Mouse (Mus musculus) c-Kit-positive CD71-negative TER-119-negative erythroid progenitor cells, embryonic 14.5 days (primary cell): Measurements from ENCODE around the gene B3galt5.

Experiments used
- DNase-seq: peaks from one replicate; pipeline ENCODE4 v3.0.0-alpha.2; 2013; ENCODE audit warnings: low read depth

Gene B3galt5

DNA sequence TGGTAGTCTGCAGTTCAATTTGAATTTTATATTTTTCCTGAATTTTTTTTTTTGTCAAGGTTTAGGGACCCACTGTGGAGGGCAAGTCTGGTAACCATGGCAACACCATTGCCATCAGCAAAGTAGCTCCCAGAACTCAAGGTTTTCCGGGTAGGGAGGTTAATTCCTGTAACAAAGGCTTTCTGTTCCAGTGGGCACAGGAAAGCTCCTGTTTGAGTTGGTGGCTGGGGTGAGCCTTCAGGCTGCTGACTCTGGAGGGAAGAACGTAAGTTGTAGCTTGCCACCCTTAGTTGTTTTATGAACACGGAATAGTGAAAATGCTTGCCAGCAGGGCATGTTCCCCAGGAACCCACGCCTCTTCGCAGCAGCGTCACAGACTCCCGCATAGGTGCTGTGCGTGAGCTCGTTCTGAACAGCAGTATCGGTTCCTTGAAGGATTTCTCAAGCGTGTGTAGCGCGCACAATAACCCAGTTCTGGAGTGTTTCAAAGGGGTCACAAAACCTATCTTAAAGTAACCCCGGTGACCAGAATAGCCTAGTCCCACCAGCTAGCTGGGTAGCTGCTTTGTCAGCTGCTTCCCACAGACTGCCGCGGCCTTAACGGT, at the start of gene B3galt5:
Gene B3galt5 (plus strand): TSS at position 436 of the 605 bp plus-strand sequence.
- DNase-seq = no peak

DNA sequence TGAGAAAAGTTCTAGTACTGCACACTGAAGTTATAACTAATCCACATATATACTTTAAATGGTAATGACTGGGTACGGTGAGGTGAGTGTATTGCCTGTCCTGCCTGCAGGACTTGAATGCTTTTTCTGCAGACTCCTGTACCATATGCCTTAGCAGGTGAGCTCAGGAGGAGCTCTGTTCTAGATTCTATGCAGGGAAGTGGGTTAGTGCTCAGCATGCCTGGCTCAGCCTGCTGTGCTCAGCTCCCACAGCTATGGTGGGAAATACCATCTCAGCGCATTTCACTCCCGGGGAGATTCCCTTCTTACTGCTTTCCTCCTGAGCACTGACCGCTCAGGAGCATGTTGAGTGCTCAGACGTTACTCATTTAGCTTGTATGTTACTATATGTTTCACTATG, 48.0 kb upstream of the B3galt5 start:
- DNase-seq = no peak

DNA sequence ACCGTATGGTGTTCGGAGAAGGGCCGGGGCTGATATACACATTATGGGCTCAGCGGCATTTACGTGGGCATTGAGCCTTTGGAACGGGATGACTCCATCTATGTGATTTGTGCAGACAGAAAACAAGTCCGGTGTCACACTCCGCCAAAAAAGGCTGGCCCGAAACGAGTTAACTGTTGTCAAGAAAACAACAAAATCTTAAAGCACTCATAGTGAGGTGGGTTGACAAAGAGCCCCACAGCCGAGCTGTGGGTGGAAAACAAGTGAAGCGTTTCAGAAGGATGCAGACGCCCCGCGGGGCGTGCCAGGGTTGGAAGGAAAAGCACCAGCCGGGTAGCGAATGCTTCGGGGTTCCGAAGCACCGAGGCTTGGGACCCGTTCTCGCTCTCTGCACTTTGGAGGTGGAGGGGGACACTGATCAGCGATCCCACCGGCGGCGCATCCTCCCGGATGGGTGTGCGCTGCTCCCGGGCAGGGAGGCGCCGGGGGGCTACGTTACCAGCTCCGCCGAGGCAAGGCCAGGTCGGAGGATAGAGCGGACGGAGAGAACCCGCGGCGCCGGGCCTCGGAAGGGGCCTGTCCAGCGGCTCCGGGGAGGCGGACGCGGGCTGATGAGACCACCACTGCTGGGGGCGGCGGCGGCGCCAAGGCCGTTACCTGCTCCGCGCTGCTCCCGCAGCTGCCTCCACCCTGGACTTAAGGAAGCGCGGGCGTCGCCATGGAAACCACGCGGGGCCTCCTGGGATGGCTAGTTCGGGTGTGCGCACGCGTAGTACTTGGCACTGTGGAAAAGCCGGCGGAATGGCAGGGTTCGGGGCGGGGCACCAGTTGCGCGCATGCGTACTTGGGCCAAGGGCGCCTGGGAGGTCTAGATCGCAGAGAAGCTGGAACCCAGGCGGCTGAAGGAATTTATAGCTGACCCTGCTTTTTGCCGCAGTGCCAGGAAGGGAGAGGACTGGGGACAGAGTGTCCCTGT, 43.8 kb upstream of the B3galt5 start, which contains the start of gene Lca5l:
Gene Lca5l (minus strand): TSS at position 741 of the 976 bp plus-strand sequence.
- DNase-seq = peak; percentile 97

DNA sequence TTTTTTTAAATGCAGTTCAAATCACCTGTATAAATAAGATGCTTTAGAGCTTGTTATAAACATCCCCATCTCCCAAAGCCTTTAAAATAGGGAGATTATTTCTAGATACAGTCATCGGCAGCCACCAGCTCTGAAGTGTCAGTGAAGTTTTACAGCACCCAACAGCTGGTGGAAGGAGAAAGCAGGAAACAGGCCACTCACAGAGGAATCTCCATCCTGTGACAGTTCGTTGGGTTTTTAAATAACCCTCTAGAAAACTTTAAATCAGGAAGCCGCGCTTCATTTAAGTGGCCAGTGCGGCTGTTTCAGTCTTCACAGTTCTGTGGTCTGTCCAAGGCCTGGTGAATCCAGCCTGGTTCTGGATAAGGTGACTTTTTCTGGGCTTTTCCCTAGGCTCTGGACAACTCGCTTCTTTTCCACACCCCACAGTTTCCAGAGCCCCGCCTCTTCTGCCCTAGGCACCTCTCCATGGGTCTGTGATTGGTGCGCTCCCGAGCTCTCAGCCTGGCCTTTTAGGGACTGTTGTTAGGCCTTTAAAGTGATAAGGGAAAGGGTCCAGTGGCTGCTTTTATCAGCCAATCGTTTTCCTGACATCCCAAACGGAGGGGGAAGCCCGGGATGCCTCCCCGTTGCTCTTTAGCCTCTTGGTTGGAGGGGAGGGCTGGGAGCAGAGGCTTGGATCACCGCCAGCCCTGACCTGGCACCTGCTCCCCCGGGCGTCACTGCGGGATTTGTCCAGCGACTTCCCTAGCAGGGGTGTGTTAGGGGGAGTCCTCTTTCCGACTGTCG, 35.5 kb upstream of the B3galt5 start, which contains the start of gene Sh3bgr:
Gene Sh3bgr (plus strand): TSS at position 538 of the 789 bp plus-strand sequence.
- no peak for DNase-seq

DNA sequence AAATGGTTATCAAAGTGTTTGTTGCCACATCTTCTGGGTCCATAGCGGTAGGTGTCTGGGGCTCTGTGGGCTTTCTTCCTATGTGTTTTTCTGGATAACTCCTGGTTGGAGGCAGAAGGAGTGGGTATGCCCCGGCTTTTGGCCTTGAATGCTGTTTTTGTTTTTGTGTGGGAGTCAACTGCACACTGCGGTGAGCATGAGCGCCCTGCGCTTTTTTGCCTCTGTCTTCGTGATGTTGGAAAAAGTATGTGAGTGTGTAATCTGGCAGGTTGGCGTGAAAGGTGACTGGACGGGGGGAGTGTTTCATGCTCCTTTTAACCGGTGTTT, 34.9 kb upstream of the B3galt5 start:
- DNase-seq = no peak

DNA sequence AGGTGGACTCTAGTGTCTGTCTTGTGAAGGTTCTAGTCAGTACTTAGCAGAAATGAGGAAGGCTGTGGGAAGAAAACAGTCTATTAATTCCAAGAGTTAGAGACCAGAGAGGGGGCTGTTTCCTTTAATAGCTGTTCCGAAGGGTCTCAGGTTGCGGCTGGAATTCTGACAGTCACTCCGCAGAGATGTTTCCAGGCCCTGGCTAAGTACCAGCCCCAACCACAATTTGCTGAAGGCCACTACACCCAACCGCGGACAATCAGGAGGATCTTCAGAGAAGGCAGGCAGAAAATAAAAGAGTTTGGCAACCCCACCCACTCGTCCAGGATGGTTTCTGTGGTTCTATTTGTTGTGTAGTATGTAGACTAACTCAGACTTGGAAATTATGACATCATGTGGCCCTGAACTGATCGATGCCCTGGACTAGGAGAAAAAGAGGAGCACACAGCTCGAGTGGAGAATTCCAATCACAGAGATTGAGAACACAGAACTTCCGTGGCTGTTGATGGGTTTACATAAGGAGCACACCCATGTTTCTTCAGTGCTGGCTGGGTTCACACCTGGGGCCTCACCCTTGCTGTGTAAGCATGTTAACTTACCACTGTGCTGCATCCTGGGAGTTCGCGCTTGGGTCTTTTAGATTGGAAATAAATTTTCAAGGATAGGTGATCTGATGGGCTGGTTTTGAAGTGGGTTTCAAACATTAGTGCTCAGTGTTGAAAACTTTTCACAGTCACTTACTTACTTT, 33.9 kb upstream of the B3galt5 start:
- no peak for DNase-seq

DNA sequence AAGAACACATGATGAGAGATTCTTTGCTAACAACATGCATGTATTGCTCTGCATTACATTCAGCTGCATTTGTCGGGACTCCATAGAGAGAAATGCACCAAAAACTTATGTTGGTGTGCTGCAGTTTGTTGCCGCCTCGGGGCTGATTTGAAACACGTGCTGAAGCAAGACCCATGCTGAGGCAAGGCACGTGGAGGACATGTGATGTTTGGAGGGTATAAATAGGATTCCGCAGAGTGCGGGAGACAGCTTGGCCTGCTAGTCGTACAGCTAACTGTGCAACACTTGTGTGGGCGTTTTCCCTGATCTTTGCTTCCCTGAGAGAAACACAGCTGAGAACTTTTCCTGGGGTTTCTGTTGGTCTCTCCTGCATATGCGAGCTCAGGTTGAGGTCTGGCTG, 25.8 kb upstream of the B3galt5 start:
- DNase-seq = no peak

DNA sequence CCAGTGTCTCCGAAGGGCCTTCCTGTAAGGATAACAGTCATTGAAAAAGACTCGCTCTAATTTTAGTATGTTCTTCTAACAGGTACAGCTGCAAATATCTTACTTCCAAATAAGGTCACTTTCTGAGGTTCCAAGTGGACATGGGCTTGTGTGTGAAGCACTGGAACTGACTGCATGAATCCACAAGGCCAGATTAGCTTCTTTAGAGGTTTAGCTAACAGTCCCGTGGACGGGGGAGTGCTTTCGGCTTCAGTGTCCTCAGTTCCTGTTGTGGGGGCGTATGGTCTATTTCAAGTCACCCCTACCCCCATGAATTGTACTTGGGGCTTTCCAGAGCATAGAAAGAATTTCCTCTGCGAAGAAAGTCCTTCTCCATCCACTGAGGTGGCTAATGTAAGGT, 24.7 kb upstream of the B3galt5 start:
- no peak for DNase-seq

DNA sequence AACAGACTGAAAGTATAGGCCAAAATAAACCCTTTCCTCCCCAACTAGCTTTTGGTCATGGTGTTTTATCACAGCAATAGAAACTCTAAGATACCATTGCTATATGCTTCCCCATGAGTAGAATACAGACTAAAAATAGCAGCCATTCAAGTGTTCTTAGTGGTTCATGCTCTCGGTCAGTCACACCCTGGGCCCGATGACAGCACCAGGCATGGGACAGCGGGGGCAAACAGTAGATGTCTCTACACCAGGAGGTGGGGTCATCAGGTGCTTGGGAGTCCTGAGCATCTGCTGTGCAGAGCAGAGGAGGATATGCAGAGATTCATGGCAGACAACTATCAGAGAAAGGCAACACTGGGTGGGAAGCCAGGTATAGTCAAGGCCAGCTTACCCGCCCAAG, 22.6 kb upstream of the B3galt5 start:
- no peak for DNase-seq

DNA sequence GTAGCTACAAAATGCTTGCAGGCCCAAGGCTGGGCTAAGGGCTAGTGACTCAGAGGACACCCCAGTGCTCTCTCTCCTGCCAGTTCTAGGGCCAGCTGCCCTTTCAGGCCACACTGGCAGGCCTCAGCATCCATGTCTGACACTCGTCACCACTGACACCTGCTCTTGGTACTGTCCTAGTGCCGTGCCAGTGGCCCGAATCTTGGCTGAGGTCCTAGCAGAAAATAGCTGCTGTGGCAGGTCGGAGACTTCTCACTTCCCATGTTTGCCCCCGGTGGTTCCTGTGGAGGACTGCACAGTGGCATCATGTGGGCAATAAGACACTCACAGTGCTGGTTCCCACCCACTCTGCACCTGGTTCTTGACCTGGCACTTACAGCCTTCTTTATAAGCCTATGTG, 14.1 kb upstream of the B3galt5 start:
- no peak for DNase-seq

DNA sequence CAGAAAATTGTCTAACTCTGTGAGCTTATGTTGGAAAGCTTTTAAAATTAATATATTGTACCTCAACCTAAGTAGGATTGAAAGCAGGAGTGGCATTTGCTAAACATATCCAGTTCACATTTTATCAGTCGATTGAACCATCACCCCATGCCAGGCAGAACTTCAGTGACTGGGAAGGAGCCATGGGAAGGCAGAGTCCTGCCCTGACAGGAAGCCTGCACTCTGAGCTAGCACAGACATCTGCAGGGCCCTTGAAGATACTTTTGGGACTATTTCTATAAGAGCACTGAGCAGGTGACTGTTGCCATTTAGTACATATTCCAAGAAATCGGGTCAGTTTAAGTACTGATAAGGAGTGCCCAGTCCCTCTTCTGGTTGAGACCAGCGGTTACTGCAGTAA, 13.6 kb upstream of the B3galt5 start:
- DNase-seq = no peak

DNA sequence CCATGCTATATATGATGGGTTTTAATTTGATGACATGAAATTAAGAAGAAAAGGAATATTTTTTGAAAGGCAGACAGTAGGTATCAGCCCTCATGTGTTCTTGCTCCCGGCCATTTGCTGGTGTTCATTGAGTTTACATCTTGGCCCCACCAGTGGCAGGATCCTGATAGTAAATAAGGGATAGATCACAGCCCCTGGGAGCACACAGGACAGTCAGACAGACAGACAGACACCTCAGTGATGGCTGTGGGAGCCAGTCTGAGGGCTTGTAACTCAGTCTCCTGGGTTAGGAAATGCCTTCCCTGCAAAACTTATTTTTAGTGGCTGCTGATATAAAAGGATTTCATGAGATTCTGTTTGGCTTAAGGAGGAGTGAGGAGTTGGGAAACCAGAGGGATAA, 13.1 kb upstream of the B3galt5 start:
- DNase-seq = no peak

DNA sequence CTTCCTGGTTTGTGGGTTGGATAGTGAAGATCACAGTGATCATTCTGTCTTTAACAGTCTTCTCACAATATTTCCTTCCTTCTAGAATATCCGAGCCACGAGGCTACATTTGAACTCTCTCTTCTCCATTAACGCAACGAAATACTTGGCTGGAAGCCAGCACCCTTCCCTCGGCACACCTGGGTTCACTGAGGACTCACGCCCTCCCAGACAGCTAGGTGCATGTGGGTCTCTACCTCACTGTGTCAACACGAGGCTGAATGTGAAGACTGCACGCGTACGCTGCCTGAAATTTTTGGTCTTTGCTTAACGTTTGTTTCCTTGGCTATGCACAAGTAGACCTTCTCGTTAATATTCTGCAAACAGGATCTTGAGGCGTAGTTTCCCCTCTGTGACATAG, 7.2 kb upstream of the B3galt5 start:
- no peak for DNase-seq

DNA sequence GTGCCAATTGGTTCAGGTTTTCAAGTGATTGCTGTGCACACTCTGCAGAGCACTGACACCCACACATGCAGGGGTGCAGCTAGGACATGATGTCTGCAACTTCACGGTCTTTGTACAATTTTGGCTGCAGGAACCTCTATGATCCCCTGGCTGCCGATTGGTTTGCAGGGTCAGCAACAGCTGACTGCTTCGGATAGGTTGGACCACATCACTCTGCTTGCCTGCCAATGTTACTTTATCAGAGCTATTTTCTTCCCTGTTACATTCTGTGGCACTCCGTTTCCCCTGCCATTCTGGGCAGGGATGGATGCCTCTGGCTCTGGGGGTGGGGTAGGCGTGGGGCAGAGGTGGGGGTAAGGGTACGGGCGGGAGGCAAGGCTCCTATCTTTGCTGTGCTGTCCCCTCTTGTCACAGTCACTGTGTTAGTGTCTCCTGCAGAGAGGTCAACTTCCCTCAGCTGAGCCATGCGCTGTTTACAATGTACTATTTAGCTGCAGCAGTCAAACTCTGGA, 6.5 kb upstream of the B3galt5 start:
- no peak for DNase-seq

DNA sequence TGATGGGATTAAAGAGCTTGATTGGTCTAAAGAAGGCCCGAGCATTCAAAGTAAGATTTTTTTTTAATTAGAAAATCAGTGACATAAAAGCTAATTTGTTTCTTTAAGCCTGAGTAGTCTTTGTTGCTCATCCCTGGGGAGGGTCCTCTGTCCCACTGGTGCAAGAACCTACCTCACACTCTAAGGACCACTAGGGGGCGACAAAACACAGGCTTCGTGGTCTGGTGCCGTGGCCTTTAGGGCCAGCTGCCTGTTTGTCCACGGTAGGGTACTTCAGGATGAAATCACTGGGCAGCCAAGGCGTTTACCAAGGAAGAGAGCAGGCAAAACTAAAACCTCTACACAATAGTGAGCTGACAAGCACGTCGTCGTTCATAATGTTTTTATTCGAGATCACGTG, 5.2 kb upstream of the B3galt5 start:
- DNase-seq = peak; percentile 62

DNA sequence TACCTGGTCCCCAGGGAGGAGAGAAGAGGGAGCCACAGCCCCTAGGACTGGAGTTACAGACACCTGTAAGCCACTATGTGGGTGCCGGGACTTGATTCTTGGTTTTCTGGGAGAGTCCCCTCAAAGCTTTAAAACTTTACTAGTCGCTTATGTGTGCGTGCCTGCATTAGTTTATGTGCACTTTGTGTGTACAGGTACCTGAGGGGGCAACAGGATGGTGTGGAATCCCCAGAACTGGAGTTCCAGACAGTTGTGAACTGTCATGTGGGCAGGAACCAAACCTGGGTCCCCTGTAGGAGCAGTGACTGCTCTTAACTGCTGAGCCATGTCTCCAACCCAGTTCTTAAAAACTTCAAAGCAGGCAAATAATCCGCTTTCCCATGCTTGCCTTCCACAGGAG, 4.3 kb upstream of the B3galt5 start:
- no peak for DNase-seq

DNA sequence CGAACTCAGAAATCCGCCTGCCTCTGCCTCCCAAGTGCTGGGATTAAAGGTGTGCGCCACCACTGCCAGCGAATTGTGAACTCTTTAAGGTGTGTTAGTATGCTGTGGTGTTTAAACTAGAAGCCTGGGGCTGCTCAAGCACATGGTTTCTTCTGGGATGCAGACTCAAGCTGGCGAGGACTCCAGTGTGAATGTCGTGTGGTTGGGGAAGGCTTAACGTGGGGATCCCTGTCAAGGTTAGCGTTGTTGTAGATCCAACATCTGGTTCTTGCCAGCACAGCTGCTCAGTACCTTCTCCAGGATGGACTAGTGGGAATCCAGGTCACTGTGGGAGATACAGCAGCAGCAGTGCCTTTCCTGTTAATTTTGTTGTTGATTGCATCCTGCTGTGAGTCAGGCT, 3.6 kb upstream of the B3galt5 start:
- no peak for DNase-seq

DNA sequence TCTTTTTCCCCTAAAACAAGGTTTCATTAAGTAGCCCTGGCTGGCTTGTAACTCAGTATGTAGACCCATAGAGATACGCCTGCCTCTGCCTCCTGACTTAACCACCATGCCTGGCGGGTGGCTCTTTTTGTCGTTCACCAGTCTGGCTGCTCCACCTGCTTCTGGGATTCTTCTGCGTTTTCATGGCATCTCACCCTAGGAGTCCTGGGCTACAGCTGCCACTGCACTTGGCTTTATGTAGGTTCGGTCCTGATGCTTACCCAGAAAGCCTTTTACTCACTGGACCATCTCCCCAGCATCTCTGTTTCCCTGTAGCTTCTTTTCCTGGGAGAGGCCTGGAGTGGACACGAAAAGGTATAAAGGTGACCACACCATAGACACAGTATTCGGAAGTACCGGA, 1.6 kb upstream of the B3galt5 start:
- DNase-seq = no peak

DNA sequence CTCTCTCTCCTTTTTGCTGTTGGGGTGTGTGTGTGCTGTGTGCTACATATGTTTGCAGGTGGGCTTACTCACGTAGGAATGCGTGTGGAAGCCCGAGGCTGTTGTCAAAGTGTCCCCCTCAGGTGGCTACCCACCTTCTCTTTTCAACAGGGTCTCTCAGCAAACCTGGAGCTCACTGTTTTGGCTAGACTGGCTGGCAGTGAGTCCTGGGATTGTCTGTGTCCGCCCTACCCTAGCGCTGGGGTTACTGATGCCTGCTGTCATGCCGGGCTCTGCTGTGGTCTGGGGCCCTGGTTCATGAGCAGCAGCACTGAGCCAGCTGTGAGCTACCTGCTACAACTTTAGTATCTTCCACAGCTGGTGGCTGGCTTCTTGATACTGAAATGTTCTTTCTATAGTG, 8.9 kb downstream of the B3galt5 start:
- DNase-seq = no peak

DNA sequence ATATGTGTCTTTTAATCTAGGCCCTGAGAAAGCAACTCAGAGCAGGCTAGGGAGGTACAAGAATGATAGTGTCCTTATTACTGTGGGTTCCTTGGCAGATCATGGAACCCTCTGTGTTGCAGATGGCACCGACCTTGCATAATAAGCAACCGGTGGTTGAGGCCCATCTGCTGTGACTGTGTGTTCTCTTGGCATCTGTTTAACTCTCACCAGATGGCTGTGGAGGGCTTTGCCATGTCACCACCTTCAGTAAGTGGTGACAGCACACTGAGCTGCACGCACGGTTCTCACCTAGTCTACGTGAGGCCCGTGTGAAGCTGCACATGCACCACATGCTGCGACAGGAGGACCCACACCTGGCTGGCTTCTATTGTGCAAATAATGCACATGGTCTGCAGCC, 14.0 kb downstream of the B3galt5 start:
- DNase-seq = no peak

DNA sequence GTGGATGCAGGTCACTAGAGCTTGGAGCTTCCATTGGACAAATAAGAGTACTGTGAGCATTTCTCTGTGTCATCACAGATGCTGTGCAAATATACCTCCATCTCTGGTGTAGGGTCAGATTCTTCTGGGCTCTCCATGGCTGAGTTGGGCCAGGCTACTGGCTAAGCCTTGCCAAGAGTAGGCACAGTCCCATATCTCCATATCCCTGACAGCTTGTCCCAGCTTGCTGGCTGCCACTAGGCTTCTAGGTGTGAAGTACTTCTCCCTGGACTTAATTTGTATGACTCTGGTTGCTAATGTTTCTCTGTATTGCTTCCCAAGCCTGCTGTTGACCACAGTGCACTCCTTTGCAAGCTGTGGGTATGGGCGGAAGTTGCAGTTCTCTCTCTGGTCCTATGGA, 16.5 kb downstream of the B3galt5 start:
- DNase-seq = no peak

DNA sequence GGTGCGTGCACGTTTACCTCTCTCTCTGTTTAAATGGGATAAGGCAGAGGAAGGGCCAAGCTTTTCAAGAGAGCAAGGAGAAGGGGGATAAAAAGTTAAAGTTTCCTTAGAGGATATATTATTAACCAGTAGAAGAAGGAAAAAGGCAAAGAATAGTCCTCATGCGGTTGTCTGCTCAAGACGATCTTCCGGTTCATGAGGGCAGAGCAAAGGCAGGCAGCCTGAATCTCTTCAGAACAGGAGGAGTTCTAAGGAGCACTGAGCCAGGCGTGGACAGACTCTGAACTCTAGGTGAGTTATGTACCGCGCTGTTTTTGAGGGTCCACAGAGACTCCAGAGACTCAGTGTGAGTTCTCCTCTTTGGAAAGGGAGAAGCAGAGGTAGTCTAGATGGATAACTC, 22.8 kb downstream of the B3galt5 start:
- DNase-seq = no peak
